Mouse (Mus musculus) liver, adult 2 months (tissue): ENCODE measurements around the gene Zdhhc12.

Source experiments
- CTCF ChIP-seq: fragments of 200-500 bp; IDR thresholded peaks from 2 replicates; pipeline ENCODE4 v1.5.1; 2011; ENCODE audit warnings: low read depth, low read length, control low read depth
- POLR2A ChIP-seq: fragments of 200-500 bp; IDR thresholded peaks from 2 replicates; pipeline ENCODE4 v1.6.1; 2011; ENCODE audit warnings: low read length, control low read depth; ENCODE audit not compliant: insufficient read depth; ENCODE audit errors: extremely low read depth

DNA sequence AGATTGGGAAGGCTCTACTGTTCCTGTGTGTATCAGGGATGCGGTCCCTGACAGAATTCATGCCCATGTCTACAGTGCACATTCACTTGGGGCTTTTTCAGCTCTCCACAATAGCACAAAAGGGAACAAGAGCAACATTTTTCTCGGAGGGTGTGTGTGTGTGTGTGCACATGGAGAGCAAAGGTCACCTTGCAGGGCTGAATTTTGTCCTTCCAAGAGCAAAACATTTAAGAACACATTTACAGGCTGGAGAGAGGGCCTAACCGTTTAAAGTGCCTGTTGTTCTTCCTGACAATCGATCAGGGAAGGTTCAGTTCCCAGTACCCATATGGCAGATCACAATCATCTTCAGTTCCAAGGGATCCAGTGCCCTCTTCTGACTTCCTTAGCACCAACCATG, 36.7 kb upstream of the Zdhhc12 start:
- TF ChIP-seq CTCF, result no peak
- TF ChIP-seq POLR2A, result no peak
